Mouse (Mus musculus): ENCODE data around the gene Mgat4e. TPM values are rescaled to one million over a fixed set of nuclear protein-coding genes. Genes with fewer than 3 reads are reported as not detected.

The Mgat4e gene
- 0.07 TPM in 1 of 2 replicates, not detected in the other for polyA plus RNA-seq (2012; rRNA removed)

GRCm38 (mm10) chr1:134549632-134550132 lies at the start of gene Mgat4e:
Gene Mgat4e (minus strand): TSS chr1:134549682.

GRCm38 (mm10) chr1:134559976-134560375 lies 10.5 kb upstream of the Mgat4e start, which contains the start of gene Kdm5b:
Gene Kdm5b (plus strand): TSS chr1:134560171.

GRCm38 (mm10) chr1:134494428-134495215 lies 54.9 kb downstream of the Mgat4e start, which contains the start of gene Rabif:
Gene Rabif (plus strand): TSS chr1:134494648.

Other genes starting within 250 kb of the Mgat4e start
- 22.9 and 30.5 TPM in 2 replicates for gene Ppfia4, start 216.8 kb downstream of the Mgat4e start, polyA plus RNA-seq (2012; rRNA removed)
- gene Tmem183a, start 187.7 kb downstream of the Mgat4e start, polyA plus RNA-seq (2012; rRNA removed) = 112 and 121 TPM in 2 replicates
- 0.04 TPM in 1 of 2 replicates, not detected in the other for gene 4933406M09Rik, start 163.7 kb downstream of the Mgat4e start, polyA plus RNA-seq (2012; rRNA removed)
- 13.4 and 19.2 TPM in 2 replicates for gene Cyb5r1, start 144.1 kb downstream of the Mgat4e start, polyA plus RNA-seq (2012; rRNA removed)
- 54.3 and 59.4 TPM in 2 replicates for gene Adipor1, start 134.3 kb downstream of the Mgat4e start, polyA plus RNA-seq (2012; rRNA removed)
- 23.9 and 25.3 TPM in 2 replicates for gene Klhl12, start 94.2 kb downstream of the Mgat4e start, polyA plus RNA-seq (2012; rRNA removed)
- gene Rabif, start 55.0 kb downstream of the Mgat4e start, polyA plus RNA-seq (2012; rRNA removed) = 31.1 and 32.4 TPM in 2 replicates
- 47.4 and 52.7 TPM in 2 replicates for gene Kdm5b, start 10.5 kb upstream of the Mgat4e start, polyA plus RNA-seq (2012; rRNA removed)
- 3.0 and 4.3 TPM in 2 replicates for gene Syt2, start 97.0 kb upstream of the Mgat4e start, polyA plus RNA-seq (2012; rRNA removed)